Mouse (Mus musculus): ENCODE data around the gene Ndufa13. TPM values are rescaled to one million over a fixed set of nuclear protein-coding genes. Genes with fewer than 3 reads are reported as not detected.
A peak's percentile ranks its signal among the peaks of the same experiment; 100 is the strongest.

Ndufa13 gene
- polyA plus RNA-seq, 1 experiment from 2014 or later, result 168 TPM

- peak; percentile 45; the same call in 1 of the 2 replicates for ATAC-seq (ENCODE audit: insufficient number of reproducible peaks, low FRiP score, low TSS enrichment, low read depth)
- peaks cover 21% of the 10 kb centered on the region for H3K36me3 ChIP-seq (ENCODE audit: control insufficient read depth, insufficient read depth, low read length)
- no peak overlapping the region for H3K27ac ChIP-seq (replicated peaks; ENCODE audit: low read depth, low read length)
These were observed 16.7 kb upstream of the Ndufa13 start for GRCm38 (mm10) chr8:69919010-69919409.

GRCm38 (mm10) chr8:69918506-69918905, 16.1 kb upstream of the Ndufa13 start:
- DNase-seq (ENCODE audit: low spot score) (no peak), ATAC-seq (ENCODE audit: insufficient number of reproducible peaks, low FRiP score, low TSS enrichment, low read depth) (no peak)
- Histone ChIP-seq H3K27me3 (ENCODE audit: control insufficient read depth, insufficient read depth, low read length) (no peaks in the 10 kb centered on the region), H3K9ac (ENCODE audit: low read length) (no peak overlapping the region), H3K4me3 (ENCODE audit: low read depth, low read length) (no peak overlapping the region), H3K4me1 (ENCODE audit: control insufficient read depth, insufficient read depth, low read length) (peaks cover 8% of the 10 kb centered on the region; the same call in 1 of the 2 replicates), H3K9me3 (ENCODE audit: control insufficient read depth, low read length) (no peaks in the 10 kb centered on the region), H3K27ac (replicated peaks; ENCODE audit: low read depth, low read length) (no peak overlapping the region), H3K36me3 (ENCODE audit: control insufficient read depth, insufficient read depth, low read length) (peaks cover 23% of the 10 kb centered on the region), H3K4me2 (ENCODE audit: low read depth, severe bottlenecking) (no peak overlapping the region)

More at GRCm38 (mm10) chr8:69919010-69919409, 16.7 kb upstream of the Ndufa13 start:
- Histone ChIP-seq H3K4me1 (ENCODE audit: control insufficient read depth, insufficient read depth, low read length) (peaks cover 8% of the 10 kb centered on the region; the same call in 1 of the 2 replicates), H3K27me3 (ENCODE audit: control insufficient read depth, insufficient read depth, low read length) (no peaks in the 10 kb centered on the region), H3K4me2 (ENCODE audit: low read depth, severe bottlenecking) (no peak overlapping the region), H3K9ac (ENCODE audit: low read length) (no peak overlapping the region), H3K4me3 (ENCODE audit: low read depth, low read length) (no peak overlapping the region), H3K9me3 (ENCODE audit: control insufficient read depth, low read length) (no peaks in the 10 kb centered on the region)
- DNase-seq (ENCODE audit: low spot score), result peak; percentile 83
- WGBS, result 84% methylated on average over 1 of the region's 1 CpGs

GRCm38 (mm10) chr8:69915748-69916147, 13.4 kb upstream of the Ndufa13 start:
- Histone ChIP-seq H3K4me3 (ENCODE audit: low read depth, low read length) (no peak overlapping the region), H3K4me1 (ENCODE audit: control insufficient read depth, insufficient read depth, low read length) (peaks cover 5% of the 10 kb centered on the region; the same call in 1 of the 2 replicates), H3K9ac (ENCODE audit: low read length) (no peak overlapping the region), H3K9me3 (ENCODE audit: control insufficient read depth, low read length) (no peaks in the 10 kb centered on the region), H3K4me2 (ENCODE audit: low read depth, severe bottlenecking) (no peak overlapping the region), H3K27ac (replicated peaks; ENCODE audit: low read depth, low read length) (no peak overlapping the region), H3K27me3 (ENCODE audit: control insufficient read depth, insufficient read depth, low read length) (no peaks in the 10 kb centered on the region), H3K36me3 (ENCODE audit: control insufficient read depth, insufficient read depth, low read length) (peaks cover 44% of the 10 kb centered on the region)
- 75% methylated on average over 5 of the region's 5 CpGs for WGBS
- ATAC-seq (ENCODE audit: insufficient number of reproducible peaks, low FRiP score, low TSS enrichment, low read depth) (no peak), DNase-seq (ENCODE audit: low spot score) (no peak)

GRCm38 (mm10) chr8:69914526-69914925, 12.2 kb upstream of the Ndufa13 start:
- no peak overlapping the region for H3K4me3 ChIP-seq (ENCODE audit: low read depth, low read length)
- no peaks in the 10 kb centered on the region for H3K4me1 ChIP-seq (ENCODE audit: control insufficient read depth, insufficient read depth, low read length)
- peaks cover 50% of the 10 kb centered on the region for H3K36me3 ChIP-seq (ENCODE audit: control insufficient read depth, insufficient read depth, low read length)
- WGBS, result 94% methylated on average over 4 of the region's 4 CpGs
- H3K27me3 ChIP-seq (ENCODE audit: control insufficient read depth, insufficient read depth, low read length), result no peaks in the 10 kb centered on the region
- H3K4me2 ChIP-seq (ENCODE audit: low read depth, severe bottlenecking), result no peak overlapping the region
- no peak for DNase-seq (ENCODE audit: low spot score)
- H3K9me3 ChIP-seq (ENCODE audit: control insufficient read depth, low read length), result no peaks in the 10 kb centered on the region
- no peak overlapping the region for H3K27ac ChIP-seq (replicated peaks; ENCODE audit: low read depth, low read length)
- no peak overlapping the region for H3K9ac ChIP-seq (ENCODE audit: low read length)
- no peak for ATAC-seq (ENCODE audit: insufficient number of reproducible peaks, low FRiP score, low TSS enrichment, low read depth)

- H3K4me2 ChIP-seq (ENCODE audit: low read depth, severe bottlenecking), result no peak overlapping the region
- DNase-seq (ENCODE audit: low spot score) (no peak), ATAC-seq (ENCODE audit: insufficient number of reproducible peaks, low FRiP score, low TSS enrichment, low read depth) (no peak)
- no peaks in the 10 kb centered on the region for H3K9me3 ChIP-seq (ENCODE audit: control insufficient read depth, low read length)
- H3K36me3 ChIP-seq (ENCODE audit: control insufficient read depth, insufficient read depth, low read length), result peaks cover 58% of the 10 kb centered on the region
- H3K27ac ChIP-seq (replicated peaks; ENCODE audit: low read depth, low read length), result no peak overlapping the region
- H3K4me3 ChIP-seq (ENCODE audit: low read depth, low read length), result no peak overlapping the region
- H3K9ac ChIP-seq (ENCODE audit: low read length), result no peak overlapping the region
- WGBS, result 95% methylated on average over 12 of the region's 12 CpGs
- no peaks in the 10 kb centered on the region for H3K4me1 ChIP-seq (ENCODE audit: control insufficient read depth, insufficient read depth, low read length)
- H3K27me3 ChIP-seq (ENCODE audit: control insufficient read depth, insufficient read depth, low read length), result no peaks in the 10 kb centered on the region
These were observed 10.2 kb upstream of the Ndufa13 start for GRCm38 (mm10) chr8:69912478-69913074.

- H3K4me2 ChIP-seq (ENCODE audit: low read depth, severe bottlenecking), result no peak overlapping the region
- 96% methylated on average over 13 of the region's 13 CpGs for WGBS
These were observed 9.6 kb upstream of the Ndufa13 start for GRCm38 (mm10) chr8:69911917-69912316.

GRCm38 (mm10) chr8:69907106-69907505, 4.7 kb upstream of the Ndufa13 start:
- Histone ChIP-seq H3K9me3 (ENCODE audit: control insufficient read depth, low read length) (no peaks in the 10 kb centered on the region), H3K9ac (ENCODE audit: low read length) (no peak overlapping the region), H3K4me2 (ENCODE audit: low read depth, severe bottlenecking) (no peak overlapping the region), H3K4me3 (ENCODE audit: low read depth, low read length) (no peak overlapping the region), H3K4me1 (ENCODE audit: control insufficient read depth, insufficient read depth, low read length) (peaks cover 7% of the 10 kb centered on the region), H3K36me3 (ENCODE audit: control insufficient read depth, insufficient read depth, low read length) (peaks cover 29% of the 10 kb centered on the region; the same call in 1 of the 2 replicates), H3K27me3 (ENCODE audit: control insufficient read depth, insufficient read depth, low read length) (no peaks in the 10 kb centered on the region), H3K27ac (replicated peaks; ENCODE audit: low read depth, low read length) (no peak overlapping the region)
- ATAC-seq (ENCODE audit: insufficient number of reproducible peaks, low FRiP score, low TSS enrichment, low read depth), result no peak
- 92% methylated on average over 2 of the region's 2 CpGs for WGBS
- DNase-seq (ENCODE audit: low spot score), result no peak

More at GRCm38 (mm10) chr8:69911917-69912316, 9.6 kb upstream of the Ndufa13 start:
- no peak overlapping the region for H3K27ac ChIP-seq (replicated peaks; ENCODE audit: low read depth, low read length)
- ATAC-seq (ENCODE audit: insufficient number of reproducible peaks, low FRiP score, low TSS enrichment, low read depth), result no peak
- no peaks in the 10 kb centered on the region for H3K27me3 ChIP-seq (ENCODE audit: control insufficient read depth, insufficient read depth, low read length)
- H3K9ac ChIP-seq (ENCODE audit: low read length), result no peak overlapping the region
- no peaks in the 10 kb centered on the region for H3K4me1 ChIP-seq (ENCODE audit: control insufficient read depth, insufficient read depth, low read length)
- peaks cover 53% of the 10 kb centered on the region for H3K36me3 ChIP-seq (ENCODE audit: control insufficient read depth, insufficient read depth, low read length)
- no peak overlapping the region for H3K4me3 ChIP-seq (ENCODE audit: low read depth, low read length)
- no peak for DNase-seq (ENCODE audit: low spot score)
- H3K9me3 ChIP-seq (ENCODE audit: control insufficient read depth, low read length), result no peaks in the 10 kb centered on the region

- H3K4me1 ChIP-seq (ENCODE audit: control insufficient read depth, insufficient read depth, low read length), result peaks cover 10% of the 10 kb centered on the region
- H3K27me3 ChIP-seq (ENCODE audit: control insufficient read depth, insufficient read depth, low read length), result no peaks in the 10 kb centered on the region
- H3K9me3 ChIP-seq (ENCODE audit: control insufficient read depth, low read length), result no peaks in the 10 kb centered on the region
- ATAC-seq (ENCODE audit: insufficient number of reproducible peaks, low FRiP score, low TSS enrichment, low read depth) (no peak), DNase-seq (ENCODE audit: low spot score) (no peak)
- H3K9ac ChIP-seq (ENCODE audit: low read length), result no peak overlapping the region
- H3K36me3 ChIP-seq (ENCODE audit: control insufficient read depth, insufficient read depth, low read length), result peaks cover 22% of the 10 kb centered on the region; the same call in 1 of the 2 replicates
- no peak overlapping the region for H3K27ac ChIP-seq (replicated peaks; ENCODE audit: low read depth, low read length)
- H3K4me2 ChIP-seq (ENCODE audit: low read depth, severe bottlenecking), result no peak overlapping the region
- 97% methylated on average over 2 of the region's 2 CpGs for WGBS
- no peak overlapping the region for H3K4me3 ChIP-seq (ENCODE audit: low read depth, low read length)
These were observed 3.9 kb upstream of the Ndufa13 start for GRCm38 (mm10) chr8:69906260-69906659.

- Histone ChIP-seq H3K36me3 (ENCODE audit: control insufficient read depth, insufficient read depth, low read length) (0 out of 2 replicates have a peak, but pooled peaks cover 6% of the 10 kb centered on the region), H3K4me1 (ENCODE audit: control insufficient read depth, insufficient read depth, low read length) (peaks cover 18% of the 10 kb centered on the region), H3K27ac (replicated peaks; ENCODE audit: low read depth, low read length) (no peak overlapping the region), H3K9ac (ENCODE audit: low read length) (no peak overlapping the region), H3K4me2 (ENCODE audit: low read depth, severe bottlenecking) (no peak overlapping the region), H3K9me3 (ENCODE audit: control insufficient read depth, low read length) (no peaks in the 10 kb centered on the region), H3K4me3 (ENCODE audit: low read depth, low read length) (0 out of 2 replicates have a peak overlapping the region, but pooled peaks have one; percentile 73), H3K27me3 (ENCODE audit: control insufficient read depth, insufficient read depth, low read length) (no peaks in the 10 kb centered on the region)
- WGBS, result 83% methylated on average over 8 of the region's 8 CpGs
- ATAC-seq (ENCODE audit: insufficient number of reproducible peaks, low FRiP score, low TSS enrichment, low read depth) (no peak), DNase-seq (ENCODE audit: low spot score) (no peak)
These were observed 1.7 kb upstream of the Ndufa13 start for GRCm38 (mm10) chr8:69904096-69904495.
